Mouse (Mus musculus) MEL (cell line): Measurements from ENCODE around the gene Ppp2ca. TPM values are rescaled to one million over a fixed set of nuclear protein-coding genes. Genes with fewer than 3 reads are reported as not detected.

Experiments used
- DNase-seq: peaks from one replicate; pipeline ENCODE4 v3.0.0; 2011; ENCODE audit warnings: low read depth, low spot score
- H3K27ac ChIP-seq: 2 replicates; pipeline ENCODE4 v1.5.1; 2012; ENCODE audit warnings: low read depth, mild to moderate bottlenecking, control low read depth, low read length, moderate library complexity; ENCODE audit not compliant: control insufficient read depth
- H3K27me3 ChIP-seq, 2 experiments: fragments of 150-350 bp in 1 of 2; sonication (generic) in 1 of 2; 2 replicates each; pipeline ENCODE4 v1.6.1; 2012; ENCODE audit warnings: low read length in 2 of 2, mild to moderate bottlenecking in 2 of 2, improper control_type of control experiment in 1 of 2, moderate library complexity in 1 of 2; ENCODE audit not compliant: insufficient read depth in 2 of 2, control insufficient read depth in 1 of 2
- H3K36me3 ChIP-seq, 2 experiments: 2 replicates each; pipeline ENCODE4 v1.6.1; 2012 to 2014; ENCODE audit warnings: low read length in 2 of 2, improper control_type of control experiment in 1 of 2, inconsistent platforms in 1 of 2, mild to moderate bottlenecking in 1 of 2; ENCODE audit not compliant: insufficient read depth in 2 of 2, control insufficient read depth in 1 of 2
- H3K4me1 ChIP-seq, 2 experiments: fragments of 150-350 bp in 1 of 2; sonication (generic) in 1 of 2; 2 replicates each; pipeline ENCODE4 v1.6.1; 2012; ENCODE audit warnings: low read length in 2 of 2, improper control_type of control experiment in 1 of 2, mild to moderate bottlenecking in 1 of 2; ENCODE audit not compliant: insufficient read depth in 2 of 2, control insufficient read depth in 1 of 2
- H3K4me3 ChIP-seq, 2 experiments: fragments of 150-350 bp in 1 of 2; sonication (generic) in 1 of 2; 2 replicates each; pipeline ENCODE4 v1.5.1; 2012; ENCODE audit warnings: low read depth in 2 of 2, low read length in 2 of 2, mild to moderate bottlenecking in 2 of 2, moderate library complexity in 2 of 2, control low read depth in 1 of 2, improper control_type of control experiment in 1 of 2; ENCODE audit not compliant: control insufficient read depth in 1 of 2, insufficient read depth in 1 of 2
- H3K79me2 ChIP-seq: 2 replicates; pipeline ENCODE4 v1.6.1; 2012; ENCODE audit warnings: mild to moderate bottlenecking, low read length, moderate library complexity; ENCODE audit not compliant: control insufficient read depth, poor library complexity, insufficient read depth
- H3K9ac ChIP-seq: 2 replicates; pipeline ENCODE4 v1.6.1; 2012; ENCODE audit warnings: low read depth, mild to moderate bottlenecking, control low read depth, low read length, moderate library complexity; ENCODE audit not compliant: control insufficient read depth, poor library complexity, severe bottlenecking
- H3K9me3 ChIP-seq: fragments of 150-350 bp; sonication (generic); replicated peaks from 2 replicates; pipeline ENCODE4 v1.6.1; 2012; ENCODE audit warnings: mild to moderate bottlenecking, low read length, improper control_type of control experiment, moderate library complexity; ENCODE audit not compliant: insufficient read depth
- CHD1 ChIP-seq: IDR thresholded peaks from 2 replicates; pipeline ENCODE4 v1.6.1; 2012; ENCODE audit warnings: low read depth, mild to moderate bottlenecking, inconsistent platforms, low read length, improper control_type of control experiment
- CHD2 ChIP-seq: IDR thresholded peaks from 2 replicates; pipeline ENCODE4 v1.6.1; 2011; ENCODE audit warnings: low read length, improper control_type of control experiment
- CTCF ChIP-seq, 3 experiments: IDR thresholded peaks in 2 of 3; conservative IDR thresholded peaks in 1 of 3; 2 replicates each; pipeline ENCODE4 v1.5.1; 2011 to 2012; ENCODE audit warnings: low read length in 3 of 3, low read depth in 2 of 3, mild to moderate bottlenecking in 2 of 3, improper control_type of control experiment in 1 of 3, inconsistent platforms in 1 of 3, mixed read lengths in 1 of 3, moderate library complexity in 1 of 3; ENCODE audit not compliant: control insufficient read depth in 1 of 3, insufficient read depth in 1 of 3, poor library complexity in 1 of 3, severe bottlenecking in 1 of 3
- MXI1 ChIP-seq: IDR thresholded peaks from 2 replicates; pipeline ENCODE4 v1.6.1; 2011; ENCODE audit warnings: mild to moderate bottlenecking, low read depth, low read length, improper control_type of control experiment
- MYC ChIP-seq: IDR thresholded peaks from 2 replicates; pipeline ENCODE4 v1.6.1; 2011; ENCODE audit warnings: low read depth, mild to moderate bottlenecking, low read length, improper control_type of control experiment, moderate library complexity
- NELFE ChIP-seq: IDR thresholded peaks from 2 replicates; pipeline ENCODE4 v1.6.1; 2011; ENCODE audit warnings: low read depth, low read length, improper control_type of control experiment
- RAD21 ChIP-seq: IDR thresholded peaks from 2 replicates; pipeline ENCODE4 v1.6.1; 2011; ENCODE audit warnings: mild to moderate bottlenecking, low read depth, low read length, improper control_type of control experiment
- RCOR1 ChIP-seq: IDR thresholded peaks from 2 replicates; pipeline ENCODE4 v1.6.1; 2012; ENCODE audit warnings: low read depth, mild to moderate bottlenecking, inconsistent platforms, low read length, improper control_type of control experiment
- SMC3 ChIP-seq: IDR thresholded peaks from 2 replicates; pipeline ENCODE4 v1.6.1; 2011; ENCODE audit warnings: low read depth, low read length, improper control_type of control experiment
- USF2 ChIP-seq, 2 experiments: IDR thresholded peaks; 2 replicates each; pipeline ENCODE4 v1.6.1; 2011 to 2012; ENCODE audit warnings: improper control_type of control experiment in 2 of 2, low read length in 2 of 2, borderline replicate concordance in 1 of 2, inconsistent platforms in 1 of 2, low read depth in 1 of 2, mild to moderate bottlenecking in 1 of 2; ENCODE audit not compliant: insufficient read depth in 1 of 2
- ZC3H11A ChIP-seq: IDR thresholded peaks from 2 replicates; pipeline ENCODE4 v1.6.1; 2012; ENCODE audit warnings: low read depth, mild to moderate bottlenecking, inconsistent platforms, low read length, improper control_type of control experiment
- ZMIZ1 ChIP-seq: IDR thresholded peaks from 2 replicates; pipeline ENCODE4 v1.6.1; 2012; ENCODE audit warnings: low read depth, mild to moderate bottlenecking, inconsistent platforms, low read length, improper control_type of control experiment, moderate library complexity
- polyA plus RNA-seq, 2 experiments: library from polyadenylated mRNA; stranded (reverse) in 1 of 2; unstranded in 1 of 2; fragments of >175 nt in 1 of 2; fragments of >200 nt in 1 of 2; gene quantifications; 2 replicates each; pipeline versions ENCODE4 v1.2.1 to v1.2.4; 2012; ENCODE audit warnings: low replicate concordance in 2 of 2, low read depth in 1 of 2; ENCODE audit not compliant: insufficient read length in 2 of 2, insufficient read depth in 1 of 2, missing spikeins in 1 of 2
- total RNA-seq: library from RNA; depleted of rRNA; stranded (reverse); fragments of 300-350 nt; gene quantifications from 2 replicates; pipeline ENCODE4 v1.2.3, GENCODE M21; 2012

The Ppp2ca gene
- total and polyA plus RNA-seq, 3 experiments, result 78.2 to 113 (median 102) TPM

DNA sequence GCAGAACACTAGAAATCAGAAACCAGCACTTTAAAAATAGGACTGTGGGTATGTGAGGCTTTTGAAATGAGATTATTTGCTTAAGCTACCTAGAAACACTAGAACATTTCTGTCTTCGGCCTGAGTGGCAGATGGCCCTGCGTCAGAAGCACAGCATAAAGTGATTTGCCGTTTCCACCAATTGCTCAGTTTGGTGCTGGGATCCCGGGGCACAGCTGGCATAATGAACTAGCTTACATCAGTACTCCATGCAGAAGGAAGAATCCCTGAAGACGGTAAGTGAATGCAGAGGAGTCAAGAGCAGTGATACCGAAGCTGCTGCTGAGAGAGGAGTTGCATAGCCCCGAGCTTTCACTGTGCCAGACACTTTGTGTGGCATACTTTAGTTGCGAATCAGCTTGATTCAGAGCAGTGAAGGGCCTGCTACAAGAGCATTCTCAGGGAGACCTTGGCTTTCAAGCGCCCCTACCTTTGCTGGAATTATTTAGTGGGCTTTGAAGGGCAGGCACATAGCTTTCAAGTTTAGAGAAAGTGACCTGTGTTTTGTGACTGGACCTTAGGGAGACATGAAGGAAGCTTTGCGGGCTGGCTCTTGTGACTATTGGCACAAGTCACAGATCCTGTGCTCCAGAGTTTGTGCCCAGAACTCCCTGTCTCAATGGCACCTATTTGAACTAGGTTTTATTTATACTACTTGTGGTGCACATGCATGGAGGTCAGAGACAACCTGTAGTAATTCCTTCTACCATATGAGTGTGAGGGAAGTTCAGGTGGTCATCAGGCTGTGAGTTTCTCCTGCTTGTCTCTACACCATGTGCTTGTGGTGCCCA, 31.4 kb downstream of the Ppp2ca start:
- Histone ChIP-seq H3K4me3 (no peak overlapping the region), H3K9me3 (no peaks in the 10 kb centered on the region), H3K27ac (no peak overlapping the region), H3K27me3 (no peaks in the 10 kb centered on the region), H3K36me3 (no peaks in the 10 kb centered on the region), H3K79me2 (no peaks in the 10 kb centered on the region), H3K9ac (no peak overlapping the region), H3K4me1 (0 out of 4 replicates have a peak, but pooled peaks cover 0 to 3% of the 10 kb centered on the region in 2 experiments)
- peak; percentile 20 for DNase-seq
- 0 out of 2 replicates have a peak, but pooled peaks have one; percentile 68 for TF ChIP-seq ZMIZ1
- TF ChIP-seq CTCF (IDR thresholded peaks at IDR 0.05 in 2 of 3, conservative IDR thresholded peaks at IDR 0.05 in 1 of 3; ENCODE audit: control insufficient read depth in 1 of 3, insufficient read depth in 1 of 3, low read depth in 2 of 3, low read length in 3 of 3, poor library complexity in 1 of 3, severe bottlenecking in 1 of 3), result no peak
- TF ChIP-seq USF2 (IDR thresholded peaks at IDR 0.05; ENCODE audit: borderline replicate concordance in 1 of 2, insufficient read depth in 1 of 2, low read depth in 1 of 2, low read length in 2 of 2), result 0 out of 4 replicates have a peak, but pooled peaks of 1 of the 2 experiments have one; percentile 13

DNA sequence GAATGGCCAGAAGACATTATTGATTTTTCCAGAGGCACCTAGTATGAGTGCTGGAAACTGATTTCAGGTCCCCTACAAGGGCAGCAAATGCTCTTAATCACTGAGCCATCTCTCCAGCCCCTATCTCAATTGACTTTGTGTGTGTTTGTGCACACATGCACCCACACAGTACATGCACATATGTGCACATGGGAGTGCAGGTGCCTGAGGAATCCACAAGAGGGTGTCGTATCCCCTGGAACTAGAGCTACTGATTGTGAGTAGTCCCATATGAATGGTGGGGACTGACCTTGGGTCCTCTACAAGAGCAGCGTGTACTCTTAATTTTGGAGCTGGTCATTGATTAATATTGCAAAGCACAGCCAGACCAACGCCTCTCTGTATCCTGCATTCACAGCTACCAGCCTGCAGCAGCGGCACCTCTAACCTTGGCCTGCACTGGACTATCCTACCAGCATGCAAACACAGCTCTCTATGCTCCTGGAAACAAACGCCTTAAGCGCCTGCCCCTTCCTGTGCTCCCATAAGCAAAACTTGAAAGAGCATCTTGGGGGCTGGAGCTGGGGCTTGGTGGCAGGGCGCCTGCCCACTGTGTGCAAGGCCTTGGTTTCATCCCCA, 32.1 kb downstream of the Ppp2ca start:
- no peak for TF ChIP-seq RCOR1
- no peak for TF ChIP-seq CHD2
- 0 out of 2 replicates have a peak, but pooled peaks have one; percentile 19 for TF ChIP-seq ZC3H11A
- peak; percentile 54 for TF ChIP-seq SMC3
- TF ChIP-seq MXI1, result no peak
- TF ChIP-seq CHD1, result no peak
- 0 out of 2 replicates have a peak, but pooled peaks have one; percentile 15 for TF ChIP-seq MYC
- no peak for TF ChIP-seq NELFE
- TF ChIP-seq RAD21, result peak; percentile 45
- TF ChIP-seq CTCF (IDR thresholded peaks at IDR 0.05 in 2 of 3, conservative IDR thresholded peaks at IDR 0.05 in 1 of 3; ENCODE audit: control insufficient read depth in 1 of 3, insufficient read depth in 1 of 3, low read depth in 2 of 3, low read length in 3 of 3, poor library complexity in 1 of 3, severe bottlenecking in 1 of 3), result peak; percentile 47 to 60 (median 59)
- no peak overlapping the region for H3K4me3 ChIP-seq
- no peaks in the 10 kb centered on the region for H3K27me3 ChIP-seq
- H3K9ac ChIP-seq, result no peak overlapping the region
- peak; percentile 55 for DNase-seq
- H3K79me2 ChIP-seq, result no peaks in the 10 kb centered on the region
- H3K4me1 ChIP-seq, result 0 out of 4 replicates have a peak, but pooled peaks cover 0 to 3% of the 10 kb centered on the region in 2 experiments
- no peaks in the 10 kb centered on the region for H3K9me3 ChIP-seq
- H3K36me3 ChIP-seq, result no peaks in the 10 kb centered on the region
- H3K27ac ChIP-seq, result no peak overlapping the region
